ENCODE assay signal across 12 mouse cellular contexts in the genomic region with DNA sequence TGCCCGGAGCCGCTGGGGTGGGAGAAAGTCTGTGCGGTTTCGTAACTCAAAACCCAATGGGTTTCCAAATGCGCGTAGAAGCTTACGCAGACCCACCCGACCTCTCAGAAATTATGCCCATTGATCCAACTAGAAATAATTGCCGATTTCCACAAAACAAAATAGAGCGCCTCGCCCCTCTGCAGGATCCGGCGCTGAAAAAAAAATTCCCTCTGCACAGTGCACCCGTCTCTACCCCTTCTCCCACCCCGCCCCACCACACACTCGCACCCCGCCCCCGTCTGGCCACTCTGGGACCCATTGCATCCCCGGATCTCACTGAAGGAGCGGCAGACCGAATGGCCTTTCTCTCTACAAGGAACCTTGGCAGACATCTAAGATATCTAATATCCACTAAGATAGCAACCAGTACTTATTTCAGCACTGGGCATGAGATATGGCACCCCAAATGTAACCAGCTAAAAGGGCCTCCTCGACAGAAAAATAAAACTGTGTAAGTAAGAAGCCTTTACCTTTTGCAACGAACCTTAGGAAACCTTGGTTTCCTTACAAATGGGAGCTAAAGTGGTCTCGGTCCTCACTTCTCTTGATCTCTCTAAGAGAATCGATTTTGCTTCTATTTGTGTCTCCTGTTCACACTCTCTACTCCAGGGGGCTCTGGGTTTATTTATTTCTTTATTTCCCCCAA. TPM values are rescaled to one million over a fixed set of nuclear protein-coding genes. Genes with fewer than 3 reads are reported as not detected.
DNase-seq lines count a peak whose midpoint lies in the region; ATAC-seq and TF ChIP-seq lines count a peak whose summit lies in the region.
"Had no signal": no experiment of that assay in that cellular context is flagged by ENCODE, and none has a peak within 500 bp of the region (broad histone marks: within the 10 kb centered on the region; RNA-seq: fewer than 3 reads in every experiment).

No protein-coding gene starts in this region.

- no peak overlapping the region for H3K4me2 ChIP-seq in hindbrain, postnatal 0 days (ENCODE audit: low read depth, low read length)
- H3K4me2 ChIP-seq in heart, embryonic 14.5 days (ENCODE audit: low read length) = peak overlapping the region; percentile 66
- H3K4me2 ChIP-seq in liver, embryonic 15.5 days = peak overlapping the region; percentile 49

- H3K4me3 ChIP-seq in hindbrain, embryonic 10.5 days = no peak overlapping the region
- no peak overlapping the region for H3K4me3 ChIP-seq in hindbrain, postnatal 0 days (ENCODE audit: low read length)
- H3K4me3 ChIP-seq in heart, embryonic 14.5 days (ENCODE audit: control insufficient read depth in 1 of 2, insufficient read depth in 1 of 2, low read depth in 1 of 2, low read length in 2 of 2) = peak overlapping the region; percentile 57 to 65
- peak overlapping the region; percentile 29; the same call in 1 of the 2 replicates for H3K4me3 ChIP-seq in liver, embryonic 15.5 days (replicated peaks)

- no peak overlapping the region for H3K27ac ChIP-seq in hindbrain, embryonic 10.5 days
- H3K27ac ChIP-seq in hindbrain, postnatal 0 days = no peak overlapping the region
- H3K27ac ChIP-seq in heart, embryonic 14.5 days (replicated peaks in 1 of 2; ENCODE audit: control insufficient read depth in 1 of 2, insufficient read depth in 1 of 2, low read depth in 2 of 2, low read length in 2 of 2) = peak overlapping the region; percentile 86 to 90
- H3K27ac ChIP-seq in liver, embryonic 15.5 days (replicated peaks) = no peak overlapping the region

- WGBS in hindbrain, embryonic 10.5 days = 1% methylated on average over 25 of the region's 25 CpGs
- 2% methylated on average over 25 of the region's 25 CpGs for WGBS in hindbrain, postnatal 0 days
- WGBS in heart, embryonic 14.5 days = 6% methylated on average over 25 of the region's 25 CpGs
- WGBS in liver, embryonic 15.5 days (ENCODE audit: insufficient replicate concordance) = 2% methylated on average over 25 of the region's 25 CpGs

- H3K9ac ChIP-seq in hindbrain, postnatal 0 days (replicated peaks; ENCODE audit: low read length) = no peak overlapping the region
- peak overlapping the region; percentile 89 for H3K9ac ChIP-seq in heart, embryonic 14.5 days (ENCODE audit: low read length)
- no peak overlapping the region for H3K9ac ChIP-seq in liver, embryonic 15.5 days

- no peaks in the 10 kb centered on the region for H3K36me3 ChIP-seq in hindbrain, embryonic 10.5 days
- no peaks in the 10 kb centered on the region for H3K36me3 ChIP-seq in hindbrain, postnatal 0 days (ENCODE audit: insufficient read depth, low read length)
- H3K36me3 ChIP-seq in heart, embryonic 14.5 days (ENCODE audit: control insufficient read depth, insufficient read depth, low read length) = no peaks in the 10 kb centered on the region; the same call in 1 of the 2 replicates
- H3K36me3 ChIP-seq in liver, embryonic 15.5 days (replicated peaks) = no peaks in the 10 kb centered on the region

- no peaks in the 10 kb centered on the region for H3K9me3 ChIP-seq in hindbrain, embryonic 10.5 days
- no peaks in the 10 kb centered on the region for H3K9me3 ChIP-seq in hindbrain, postnatal 0 days (ENCODE audit: low read length)
- H3K9me3 ChIP-seq in heart, embryonic 14.5 days (ENCODE audit: control insufficient read depth, low read length) = no peaks in the 10 kb centered on the region
- no peaks in the 10 kb centered on the region for H3K9me3 ChIP-seq in liver, embryonic 15.5 days (replicated peaks)

- ATAC-seq in hindbrain, postnatal 0 days = no peak
- ATAC-seq in heart, embryonic 14.5 days (ENCODE audit: insufficient number of reproducible peaks, insufficient read depth, low FRiP score, low read depth) = no peak
- ATAC-seq in liver, embryonic 15.5 days (ENCODE audit: insufficient read depth) = no peak
- ATAC-seq: forebrain, embryonic 14.5 days had no signal

- peaks cover 13% of the 10 kb centered on the region; the same call in 1 of the 2 replicates for H3K4me1 ChIP-seq in hindbrain, embryonic 10.5 days (replicated peaks)
- H3K4me1 ChIP-seq in hindbrain, postnatal 0 days (ENCODE audit: insufficient read depth, low read length) = no peaks in the 10 kb centered on the region
- peaks cover 12 to 13% of the 10 kb centered on the region in 2 experiments for H3K4me1 ChIP-seq in heart, embryonic 14.5 days (ENCODE audit: control insufficient read depth in 2 of 2, insufficient read depth in 2 of 2, low read length in 2 of 2)
- no peaks in the 10 kb centered on the region for H3K4me1 ChIP-seq in liver, embryonic 15.5 days (replicated peaks)

- DNase-seq in hindbrain, embryonic 10.5 days (ENCODE audit: low spot score) = peak; percentile 38
- DNase-seq in hindbrain, postnatal 0 days (ENCODE audit: low spot score) = no peak
- peak; percentile 22 for DNase-seq in embryo, embryonic 10 days (ENCODE audit: low spot score)
- DNase-seq in cerebellum, adult 11 months = no peak
- no peak for DNase-seq in frontal cortex, postnatal 14 days (ENCODE audit: low spot score in 2 of 2)
- DNase-seq in gastrocnemius, postnatal 36 days = no peak
- DNase-seq: cerebellum, adult 18-20 months; right cerebral cortex, postnatal 14 days; thymus, adult 2 months had no signal

- TF ChIP-seq CTCF in hindbrain, postnatal 0 days (IDR thresholded peaks at IDR 0.05; ENCODE audit: low read depth) = no peak

- peaks cover 100% of the 10 kb centered on the region for H3K27me3 ChIP-seq in hindbrain, embryonic 10.5 days (ENCODE audit: insufficient read depth, poor library complexity, severe bottlenecking)
- H3K27me3 ChIP-seq in hindbrain, postnatal 0 days (ENCODE audit: insufficient read depth, low read length) = peaks cover 93% of the 10 kb centered on the region
- 0 out of 2 replicates have a peak, but pooled peaks cover 3% of the 10 kb centered on the region for H3K27me3 ChIP-seq in heart, embryonic 14.5 days (ENCODE audit: control insufficient read depth, insufficient read depth, low read length)
- H3K27me3 ChIP-seq in liver, embryonic 15.5 days = peaks cover 91% of the 10 kb centered on the region

- intact Hi-C loops in gastrocnemius, postnatal 36 days (cut with DNase I) = no loop called here

RNA-seq across cellular contexts. Expression of gene Tbx5, which starts 0.5 kb away (rescaled TPM):
- polyA plus RNA-seq in hindbrain, embryonic 10.5 days (2016; fragmentation: Nextera tagmentation; extraction: Ambion mirVana) = not detected in 2 replicates
- not detected in 2 replicates for total RNA-seq in hindbrain, postnatal 0 days (2014; rRNA removed)
- polyA plus RNA-seq in hindbrain, postnatal 0 days (2015; fragmentation: Nextera tagmentation; extraction: Ambion mirVana) = 0.04 TPM in 1 of 2 replicates, not detected in the other
- 33.1 and 39.2 TPM in 2 replicates for polyA plus RNA-seq in heart, embryonic 14.5 days (2014; fragmentation: Nextera tagmentation; extraction: Ambion mirVana)
- polyA plus RNA-seq in liver, embryonic 15.5 days (2015; fragmentation: Nextera tagmentation; extraction: Ambion mirVana) = 0.05 TPM in 2 replicates
- total RNA-seq in gastrocnemius, postnatal 36 days (2021) = not detected

Comparison
In these comparisons a context has a peak if more than half of its experiments do, and no peak if none do; other contexts are left out.
1. DNase-seq: peak in hindbrain, embryonic 10.5 days (single experiment) and embryo, embryonic 10 days (single experiment); none in hindbrain, postnatal 0 days (single experiment), cerebellum, adult 11 months (single experiment), frontal cortex, postnatal 14 days (0 of 2) and gastrocnemius, postnatal 36 days (0 of 2).
2. H3K27ac ChIP-seq: peak in heart, embryonic 14.5 days (2 of 2); none in hindbrain, embryonic 10.5 days (single experiment), hindbrain, postnatal 0 days (single experiment) and liver, embryonic 15.5 days (single experiment).
3. H3K4me3 ChIP-seq: peak in heart, embryonic 14.5 days (2 of 2) and liver, embryonic 15.5 days (single experiment); none in hindbrain, embryonic 10.5 days (single experiment) and hindbrain, postnatal 0 days (single experiment).
4. RNA of gene Tbx5, which starts 0.5 kb away (polyA plus RNA-seq): 33.1 to 39.2 TPM in heart, embryonic 14.5 days; 0.05 TPM in liver, embryonic 15.5 days, 0.04 TPM in hindbrain, postnatal 0 days and not detected in hindbrain, embryonic 10.5 days; every median in the first group is over 10 times any median in the second.